Mouse (Mus musculus) B cell, adult 62 days (primary cell): ENCODE results near the gene Bcl11a. TPM values are rescaled to one million over a fixed set of nuclear protein-coding genes. Genes with fewer than 3 reads are reported as not detected.

Experiments
- total RNA-seq: library from RNA; stranded (reverse); gene quantifications from 4 replicates; pipeline ENCODE4 v1.2.4, GENCODE M21; 2023

The Bcl11a gene
- 256 to 265 TPM (median 260 TPM) in 4 replicates for total RNA-seq

GRCm38 (mm10) chr11:24077795-24078705 lies at the start of gene Bcl11a:
TSS of gene Bcl11a (plus strand) at chr11:24078056.

GRCm38 (mm10) chr11:24074634-24075104 lies 3.2 kb upstream of the Bcl11a start, which contains the start of gene A830031A19Rik:
TSS of gene A830031A19Rik (minus strand) at chr11:24075054.

Other genes starting within 250 kb of the Bcl11a start
- gene Papolg, start 182.8 kb upstream of the Bcl11a start, total RNA-seq: 36.8 to 39.9 TPM (median 38.5 TPM) in 4 replicates
- not detected in 4 replicates for gene A830031A19Rik, start 3.0 kb upstream of the Bcl11a start, total RNA-seq